Mouse (Mus musculus) C2C12 (cell line): ENCODE results near the gene Taar9. TPM values are rescaled to one million over a fixed set of nuclear protein-coding genes. Genes with fewer than 3 reads are reported as not detected.
"Not testable (repeated sequence)": the region's sequence is repeated elsewhere in the genome, so short reads cannot be mapped to it uniquely, and the experiment has no call there.

Source experiments
- H3K27me3 ChIP-seq: one replicate; pipeline ENCODE4 v1.6.1; 2011; ENCODE audit not compliant: control insufficient read depth, insufficient read depth, insufficient read length
- H3K36me3 ChIP-seq: one replicate; pipeline ENCODE4 v1.6.1; 2011; ENCODE audit not compliant: control insufficient read depth, insufficient read depth
- H3K4me3 ChIP-seq: one replicate; pipeline ENCODE4 v1.5.1; 2011; ENCODE audit warnings: mild to moderate bottlenecking, control low read depth; ENCODE audit not compliant: poor library complexity, insufficient read depth, severe bottlenecking
- H3K79me2 ChIP-seq: one replicate; pipeline ENCODE4 v1.6.1; 2011; ENCODE audit not compliant: control insufficient read depth, insufficient read depth
- H3K79me3 ChIP-seq: one replicate; pipeline ENCODE4 v1.6.1; 2011; ENCODE audit warnings: low read depth, control low read depth
- H3ac ChIP-seq: one replicate; pipeline ENCODE3; 2011; ENCODE audit warnings: low read depth; ENCODE audit not compliant: control insufficient read depth, insufficient read length
- CEBPB ChIP-seq: IDR thresholded peaks from one replicate; pipeline ENCODE4 v1.6.1; 2011; ENCODE audit warnings: low read depth, mild to moderate bottlenecking, control low read depth, moderate library complexity
- CTCF ChIP-seq: IDR thresholded peaks from one replicate; pipeline ENCODE4 v1.5.1; 2011; ENCODE audit not compliant: control insufficient read depth, insufficient read depth, insufficient read length
- FOSL1 ChIP-seq: IDR thresholded peaks from one replicate; pipeline ENCODE4 v1.8.0; 2011; ENCODE audit warnings: mild to moderate bottlenecking, low read length; ENCODE audit not compliant: poor library complexity, insufficient read depth, severe bottlenecking
- MAX ChIP-seq: IDR thresholded peaks from one replicate; pipeline ENCODE4 v1.6.1; 2011; ENCODE audit warnings: mild to moderate bottlenecking, control low read depth
- MYOD1 ChIP-seq: IDR thresholded peaks from one replicate; pipeline ENCODE4 v1.6.1; 2011; ENCODE audit warnings: low read depth; ENCODE audit not compliant: control insufficient read depth, insufficient read length
- MYOG ChIP-seq: IDR thresholded peaks from one replicate; pipeline ENCODE4 v1.6.1; 2011; ENCODE audit not compliant: control insufficient read depth, insufficient read length; ENCODE audit errors: extremely low read depth
- USF1 ChIP-seq: IDR thresholded peaks from one replicate; pipeline ENCODE4 v1.6.1; 2011; ENCODE audit warnings: low read depth, mild to moderate bottlenecking, control low read depth, moderate library complexity
- polyA plus RNA-seq: library from polyadenylated mRNA; unstranded; fragments of >200 nt; fragmentation: generic; extraction: Trizol; gene quantifications from one replicate; pipeline ENCODE4 v1.2.1, GENCODE M21; 2012; ENCODE audit warnings: missing spikeins

Taar9 gene
- polyA plus RNA-seq, 1 experiment, result not detected

GRCm38 (mm10) chr10:24085936-24086335, 23.4 kb downstream of the Taar9 start:
- Histone ChIP-seq H3K79me3 (no peaks in the 10 kb centered on the region), H3K79me2 (no peaks in the 10 kb centered on the region), H3K36me3 (no peaks in the 10 kb centered on the region), H3K27me3 (peaks cover 3% of the 10 kb centered on the region), H3K4me3 (no peak overlapping the region), H3ac (no peak overlapping the region)
- TF ChIP-seq FOSL1, result no peak
- no peak for TF ChIP-seq MYOD1
- TF ChIP-seq CEBPB, result no peak
- TF ChIP-seq CTCF, result no peak
- no peak for TF ChIP-seq USF1
- TF ChIP-seq MAX, result no peak
- no peak for TF ChIP-seq MYOG

- no peaks in the 10 kb centered on the region for H3K79me2 ChIP-seq
- H3K79me3 ChIP-seq, result no peaks in the 10 kb centered on the region
- TF ChIP-seq MYOG (no peak), CTCF (no peak), CEBPB (no peak), USF1 (no peak)
These were observed 29.2 kb downstream of the Taar9 start for GRCm38 (mm10) chr10:24080166-24080565.

DNA sequence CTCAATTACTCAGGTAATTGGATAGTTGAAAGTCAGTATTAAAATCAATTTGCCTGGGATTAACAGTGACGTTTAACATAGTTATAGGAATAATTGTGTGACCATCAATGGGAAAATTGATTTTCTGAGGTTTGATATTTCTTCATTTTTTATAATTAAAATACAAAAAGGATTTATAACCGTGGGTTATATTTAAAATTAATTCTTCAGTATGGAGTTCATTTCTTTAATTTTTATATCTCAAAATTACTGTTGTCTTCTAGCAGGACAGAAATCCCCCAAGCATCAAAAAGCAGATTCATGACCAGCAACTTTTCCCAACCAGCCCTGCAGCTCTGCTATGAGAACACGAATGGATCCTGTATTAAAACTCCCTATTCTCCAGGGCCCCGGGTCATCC, 33.1 kb downstream of the Taar9 start, which contains the start of gene Taar8a:
Taar8a (plus strand) TSS at position 301 of the 400 bp plus-strand sequence.
- not testable (repeated sequence) for H3ac ChIP-seq, H3K4me3 ChIP-seq, H3K27me3 ChIP-seq, H3K79me2 ChIP-seq, H3K79me3 ChIP-seq, H3K36me3 ChIP-seq

More at GRCm38 (mm10) chr10:24080166-24080565, 29.2 kb downstream of the Taar9 start:
- H3K4me3 ChIP-seq, result no peak overlapping the region
- peaks cover 3% of the 10 kb centered on the region for H3K27me3 ChIP-seq
- no peak overlapping the region for H3ac ChIP-seq
- H3K36me3 ChIP-seq, result no peaks in the 10 kb centered on the region

GRCm38 (mm10) chr10:24074751-24075150, 34.6 kb downstream of the Taar9 start:
- not testable (repeated sequence) for H3K79me3 ChIP-seq, H3ac ChIP-seq, H3K4me3 ChIP-seq, H3K79me2 ChIP-seq, H3K36me3 ChIP-seq, H3K27me3 ChIP-seq

GRCm38 (mm10) chr10:24058986-24059385, 50.3 kb downstream of the Taar9 start:
- Histone ChIP-seq H3K4me3 (no peak overlapping the region), H3ac (no peak overlapping the region), H3K79me3 (no peaks in the 10 kb centered on the region), H3K36me3 (no peaks in the 10 kb centered on the region), H3K27me3 (peaks cover 4% of the 10 kb centered on the region), H3K79me2 (no peaks in the 10 kb centered on the region)
- TF ChIP-seq CEBPB (no peak), MYOG (no peak), FOSL1 (no peak), CTCF (no peak), MAX (no peak), MYOD1 (no peak), USF1 (no peak)

Other genes with a start within 250 kb of the Taar9 start
- 0.16 TPM for gene Vnn1, start 214.8 kb downstream of the Taar9 start, polyA plus RNA-seq
- not detected for gene Taar1, start 189.2 kb downstream of the Taar9 start, polyA plus RNA-seq
- gene Taar2, start 171.0 kb downstream of the Taar9 start, polyA plus RNA-seq, result not detected
- not detected for gene Taar3, start 160.0 kb downstream of the Taar9 start, polyA plus RNA-seq
- not detected for gene Taar4, start 149.0 kb downstream of the Taar9 start, polyA plus RNA-seq
- gene Taar5, start 138.8 kb downstream of the Taar9 start, polyA plus RNA-seq, result not detected
- not detected for gene Taar6, start 123.9 kb downstream of the Taar9 start, polyA plus RNA-seq
- gene Taar7a, start 116.1 kb downstream of the Taar9 start, polyA plus RNA-seq, result not detected
- gene Taar7b, start 109.6 kb downstream of the Taar9 start, polyA plus RNA-seq, result not detected
- gene Taar7d, start 82.3 kb downstream of the Taar9 start, polyA plus RNA-seq, result not detected
- not detected for gene Taar7e, start 71.9 kb downstream of the Taar9 start, polyA plus RNA-seq
- gene Taar7f, start 60.0 kb downstream of the Taar9 start, polyA plus RNA-seq, result not detected
- gene Taar8a, start 33.0 kb downstream of the Taar9 start, polyA plus RNA-seq, result not detected
- gene Taar8b, start 17.2 kb downstream of the Taar9 start, polyA plus RNA-seq, result not detected
- gene Taar8c, start 7.6 kb downstream of the Taar9 start, polyA plus RNA-seq, result not detected
- gene Stx7, start 39.8 kb upstream of the Taar9 start, polyA plus RNA-seq, result 29.9 TPM
- not detected for gene Moxd1, start 114.0 kb upstream of the Taar9 start, polyA plus RNA-seq